12 mouse cellular contexts compared by ENCODE assay signal in genomic region chr4:65813500-65814175, GRCm38 (mm10).
"Had no signal": no experiment of that assay in that cellular context is flagged by ENCODE, and none has a peak within 500 bp of the region (broad histone marks: within the 10 kb centered on the region; RNA-seq: fewer than 3 reads in every experiment).

No protein-coding gene starts in this region.

- H3K4me3 ChIP-seq: left cerebral cortex, adult 2 months; limb, embryonic 10.5 days; liver, embryonic 15.5 days; midbrain, embryonic 15.5 days; neural tube, embryonic 12.5 days had no signal

- H3K9me3 ChIP-seq: limb, embryonic 10.5 days; liver, embryonic 15.5 days; midbrain, embryonic 15.5 days; neural tube, embryonic 12.5 days had no signal

- H3K27me3 ChIP-seq: liver, embryonic 15.5 days; midbrain, embryonic 15.5 days; neural tube, embryonic 12.5 days had no signal

- ATAC-seq: lung, postnatal 0 days; midbrain, embryonic 15.5 days had no signal

- DNase-seq: kidney, postnatal 25 days; lung, adult 2 months; lung, postnatal 36 days; right cerebral cortex, postnatal 14 days; thymus, postnatal 36 days had no signal

- H3K4me1 ChIP-seq: limb, embryonic 10.5 days; liver, embryonic 15.5 days; midbrain, embryonic 15.5 days; neural tube, embryonic 12.5 days had no signal

- H3K36me3 ChIP-seq: limb, embryonic 10.5 days; liver, embryonic 15.5 days; midbrain, embryonic 15.5 days; neural tube, embryonic 12.5 days had no signal

- H3K9ac ChIP-seq: liver, embryonic 15.5 days; midbrain, embryonic 15.5 days; neural tube, embryonic 12.5 days had no signal

- H3K27ac ChIP-seq: left cerebral cortex, adult 2 months; limb, embryonic 10.5 days; liver, embryonic 15.5 days; midbrain, embryonic 15.5 days; neural tube, embryonic 12.5 days had no signal

- H3K4me2 ChIP-seq: liver, embryonic 11.5 days; liver, embryonic 15.5 days; midbrain, embryonic 15.5 days; neural tube, embryonic 12.5 days had no signal
